Mouse (Mus musculus): ENCODE measurements around the gene Tapbp. TPM values are rescaled to one million over a fixed set of nuclear protein-coding genes. Genes with fewer than 3 reads are reported as not detected.
"Not testable (repeated sequence)": the region's sequence is repeated elsewhere in the genome, so short reads cannot be mapped to it uniquely, and the experiment has no call there.

The Tapbp gene
- polyA plus RNA-seq (2014; fragmentation: Nextera tagmentation; extraction: Ambion mirVana) = 14.5 and 16.6 TPM in 2 replicates

DNA sequence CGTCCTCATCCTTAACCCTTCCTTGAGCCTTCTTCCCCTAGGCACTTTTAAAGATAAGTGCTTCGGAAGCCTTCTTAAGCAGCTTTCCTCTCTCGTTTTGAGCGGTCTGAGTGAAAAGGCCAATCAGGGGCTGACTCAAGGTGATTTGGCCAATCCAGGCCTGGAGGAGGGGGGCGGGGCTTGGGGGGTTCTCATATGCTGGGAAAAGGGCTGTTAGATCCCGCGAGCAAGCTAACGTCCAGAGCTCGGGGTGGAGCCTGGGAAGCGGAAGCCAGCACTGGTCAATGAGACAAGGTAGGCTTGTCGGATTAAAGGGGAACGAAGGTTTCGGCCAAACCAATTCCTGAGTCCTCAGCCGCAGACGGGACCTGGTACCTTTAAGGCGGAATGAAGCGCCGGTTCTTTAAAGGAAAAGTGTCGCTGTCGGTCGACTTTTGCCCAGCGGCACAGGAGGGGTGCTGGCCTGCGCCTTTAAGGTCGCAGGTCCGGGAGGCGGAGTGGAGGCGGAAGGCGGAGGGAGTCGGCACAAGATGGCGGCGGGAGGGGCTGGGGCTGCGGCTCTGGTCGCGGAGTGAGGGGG is at the start of gene Tapbp, which contains the start of gene Zbtb22:
Gene Tapbp, plus strand, starts transcription at position 229 of the 580 bp plus-strand sequence.
Gene Zbtb22, plus strand, starts transcription at position 234 of the 580 bp plus-strand sequence.
- WGBS = 1% methylated on average over 33 of the region's 34 CpGs
- DNase-seq (ENCODE audit: low spot score) = peak; percentile 97

DNA sequence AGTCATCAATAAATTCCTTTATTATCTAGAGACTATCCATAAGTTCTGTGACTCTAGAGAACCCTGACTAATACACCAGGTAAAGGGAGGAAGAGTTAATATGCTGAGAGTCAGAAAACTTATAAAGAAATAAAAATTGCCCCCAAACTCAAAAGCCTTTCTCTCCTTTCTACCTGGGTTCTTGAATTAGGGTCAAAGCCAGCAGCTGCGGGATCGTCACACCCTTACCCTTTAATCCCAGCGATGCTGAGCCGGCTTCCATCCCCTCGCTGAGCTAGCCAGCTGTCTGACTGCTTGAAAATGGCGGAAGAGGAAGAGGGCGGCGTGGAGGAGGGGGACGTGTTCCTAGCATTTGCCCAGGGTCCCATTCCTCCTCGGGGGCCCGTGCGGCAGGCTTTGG is 42.2 kb upstream of the Tapbp start, which contains the start of gene Gm7029:
Gene Gm7029, plus strand, starts transcription at position 301 of the 400 bp plus-strand sequence.
- WGBS = no CpG with 5 or more reads among the region's 12 CpGs

More for the DNA sequence above, at the start of gene Tapbp, which contains the start of gene Zbtb22:
- ATAC-seq (ENCODE audit: low FRiP score) = peak; percentile 91
- H3K4me2 ChIP-seq (replicated peaks; ENCODE audit: low read depth, low read length) = peak within 1 kb of the TSS; percentile 59
- no peaks in the 10 kb centered on the region for H3K9me3 ChIP-seq (ENCODE audit: control insufficient read depth, low read length)
- H3K4me3 ChIP-seq (ENCODE audit: low read depth, low read length) = peak within 1 kb of the TSS; percentile 64
- H3K4me1 ChIP-seq (replicated peaks; ENCODE audit: control insufficient read depth, insufficient read depth, low read length) = peaks cover 17% of the 10 kb centered on the region
- peak within 1 kb of the TSS; percentile 59 for H3K9ac ChIP-seq (ENCODE audit: low read depth, low read length)
- peaks cover 17% of the 10 kb centered on the region for H3K36me3 ChIP-seq (ENCODE audit: control insufficient read depth, insufficient read depth, low read length)
- no peaks in the 10 kb centered on the region for H3K27me3 ChIP-seq (ENCODE audit: control insufficient read depth, insufficient read depth, low read length)
- H3K27ac ChIP-seq (ENCODE audit: low read depth, low read length) = peak within 1 kb of the TSS; percentile 78

DNA sequence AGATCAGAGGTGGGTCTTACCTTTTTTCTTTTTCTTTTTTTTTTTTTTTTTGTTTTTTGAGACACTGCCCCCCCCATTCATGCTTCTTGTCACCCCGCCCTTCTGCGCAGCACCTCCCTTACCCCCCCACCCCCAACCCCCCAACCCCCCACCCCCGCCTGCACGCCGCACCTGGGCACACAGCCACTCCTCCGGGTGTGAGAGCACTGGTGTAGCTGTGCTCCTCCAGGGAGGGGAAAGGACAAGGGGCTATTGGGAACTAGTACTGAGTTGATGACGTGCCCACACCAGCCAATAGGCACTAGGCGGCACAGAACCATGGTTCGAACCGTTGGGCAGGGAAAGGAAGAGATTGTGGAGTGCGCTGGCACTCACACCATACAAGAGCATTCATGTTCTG is 41.3 kb upstream of the Tapbp start:
- Histone ChIP-seq H3K4me3 (ENCODE audit: low read depth, low read length) (no peak overlapping the region), H3K4me1 (replicated peaks; ENCODE audit: control insufficient read depth, insufficient read depth, low read length) (no peaks in the 10 kb centered on the region), H3K9me3 (ENCODE audit: control insufficient read depth, low read length) (no peaks in the 10 kb centered on the region), H3K27me3 (ENCODE audit: control insufficient read depth, insufficient read depth, low read length) (no peaks in the 10 kb centered on the region), H3K4me2 (replicated peaks; ENCODE audit: low read depth, low read length) (no peak overlapping the region), H3K9ac (ENCODE audit: low read depth, low read length) (no peak overlapping the region), H3K36me3 (ENCODE audit: control insufficient read depth, insufficient read depth, low read length) (no peaks in the 10 kb centered on the region), H3K27ac (ENCODE audit: low read depth, low read length) (no peak overlapping the region)
- ATAC-seq (ENCODE audit: low FRiP score) = no peak
- 89% methylated on average over 11 of the region's 11 CpGs for WGBS
- DNase-seq (ENCODE audit: low spot score) = no peak

More for the DNA sequence above, 42.2 kb upstream of the Tapbp start, which contains the start of gene Gm7029:
- H3K9ac ChIP-seq (ENCODE audit: low read depth, low read length); ATAC-seq (ENCODE audit: low FRiP score); H3K36me3 ChIP-seq (ENCODE audit: control insufficient read depth, insufficient read depth, low read length); H3K4me1 ChIP-seq (replicated peaks; ENCODE audit: control insufficient read depth, insufficient read depth, low read length); H3K4me2 ChIP-seq (replicated peaks; ENCODE audit: low read depth, low read length); H3K9me3 ChIP-seq (ENCODE audit: control insufficient read depth, low read length); H3K27me3 ChIP-seq (ENCODE audit: control insufficient read depth, insufficient read depth, low read length); DNase-seq (ENCODE audit: low spot score); H3K4me3 ChIP-seq (ENCODE audit: low read depth, low read length); H3K27ac ChIP-seq (ENCODE audit: low read depth, low read length): not testable (repeated sequence)

DNA sequence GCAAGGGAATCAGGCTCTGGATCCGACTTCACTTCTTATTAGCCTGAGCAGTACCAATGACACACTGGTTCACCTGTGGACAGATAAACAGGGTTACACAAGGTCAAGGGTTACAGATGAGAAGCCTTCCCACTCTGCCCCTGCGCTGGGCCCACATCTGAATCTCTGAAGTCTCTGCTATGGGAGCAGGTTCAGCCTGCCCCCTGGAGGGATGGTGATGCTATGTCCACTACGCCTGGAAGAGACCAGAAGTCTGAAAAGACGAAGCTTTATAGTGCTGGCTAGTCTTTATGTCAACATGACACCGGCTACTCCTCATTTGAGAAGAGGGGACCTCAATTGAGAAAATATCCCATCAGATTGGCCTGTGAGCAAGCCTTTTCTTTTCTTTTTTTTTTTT is 39.9 kb upstream of the Tapbp start:
- not testable (repeated sequence) for H3K4me1 ChIP-seq (replicated peaks; ENCODE audit: control insufficient read depth, insufficient read depth, low read length); H3K36me3 ChIP-seq (ENCODE audit: control insufficient read depth, insufficient read depth, low read length); H3K9me3 ChIP-seq (ENCODE audit: control insufficient read depth, low read length); ATAC-seq (ENCODE audit: low FRiP score); H3K27ac ChIP-seq (ENCODE audit: low read depth, low read length); H3K4me3 ChIP-seq (ENCODE audit: low read depth, low read length); H3K9ac ChIP-seq (ENCODE audit: low read depth, low read length); H3K27me3 ChIP-seq (ENCODE audit: control insufficient read depth, insufficient read depth, low read length); H3K4me2 ChIP-seq (replicated peaks; ENCODE audit: low read depth, low read length)
- 84% methylated on average over 5 of the region's 5 CpGs for WGBS
- peak; percentile 17 for DNase-seq (ENCODE audit: low spot score)

DNA sequence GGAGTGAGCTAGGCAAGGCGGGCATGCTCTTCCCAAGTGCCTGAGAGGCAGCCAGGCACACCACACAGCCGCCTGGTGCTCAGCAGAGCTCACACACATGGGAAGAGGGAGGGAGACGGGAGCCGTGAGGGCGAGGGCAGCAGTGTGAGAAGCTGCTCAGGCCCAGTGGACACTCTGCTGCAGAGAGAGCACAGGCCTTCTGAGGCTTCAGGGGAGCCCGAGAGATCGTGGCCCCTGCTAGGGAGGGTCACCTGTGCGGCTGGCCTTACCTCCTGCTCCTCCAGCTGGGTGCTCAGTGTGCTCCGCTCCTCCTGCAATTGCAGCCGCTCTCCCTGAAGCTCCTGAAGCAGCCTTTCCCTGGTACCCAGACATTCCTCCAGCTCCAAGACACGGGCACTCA is 31.4 kb upstream of the Tapbp start:
- DNase-seq (ENCODE audit: low spot score); H3K4me3 ChIP-seq (ENCODE audit: low read depth, low read length): not testable (repeated sequence)
- WGBS = 87% methylated on average over 5 of the region's 11 CpGs

DNA sequence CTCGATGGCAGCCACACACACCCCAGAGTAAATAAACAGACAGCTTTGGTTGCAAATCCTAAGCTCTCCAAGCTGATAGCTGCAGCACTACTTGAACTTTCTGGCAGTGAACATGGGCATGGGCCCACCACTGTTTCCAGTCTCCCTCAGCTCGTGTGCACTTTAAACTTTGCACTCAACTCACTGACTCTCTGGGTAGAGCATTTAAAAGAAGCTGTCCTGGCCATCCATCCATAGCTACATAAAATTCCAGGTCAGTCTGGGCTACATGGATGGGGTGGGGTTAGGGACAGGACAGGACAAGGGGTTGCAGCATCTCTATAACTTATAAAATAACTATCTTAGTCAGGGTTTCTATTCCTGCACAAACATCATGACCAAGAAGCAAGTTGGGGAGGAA is 27.9 kb upstream of the Tapbp start:
- 76% methylated on average over 2 of the region's 2 CpGs for WGBS
- H3K9me3 ChIP-seq (ENCODE audit: control insufficient read depth, low read length); ATAC-seq (ENCODE audit: low FRiP score); H3K27me3 ChIP-seq (ENCODE audit: control insufficient read depth, insufficient read depth, low read length); H3K4me1 ChIP-seq (replicated peaks; ENCODE audit: control insufficient read depth, insufficient read depth, low read length); H3K4me2 ChIP-seq (replicated peaks; ENCODE audit: low read depth, low read length); H3K4me3 ChIP-seq (ENCODE audit: low read depth, low read length); H3K27ac ChIP-seq (ENCODE audit: low read depth, low read length); DNase-seq (ENCODE audit: low spot score); H3K9ac ChIP-seq (ENCODE audit: low read depth, low read length); H3K36me3 ChIP-seq (ENCODE audit: control insufficient read depth, insufficient read depth, low read length): not testable (repeated sequence)

More for the DNA sequence above, 31.4 kb upstream of the Tapbp start:
- not testable (repeated sequence) for H3K27me3 ChIP-seq (ENCODE audit: control insufficient read depth, insufficient read depth, low read length); H3K27ac ChIP-seq (ENCODE audit: low read depth, low read length); H3K9ac ChIP-seq (ENCODE audit: low read depth, low read length); H3K4me2 ChIP-seq (replicated peaks; ENCODE audit: low read depth, low read length); ATAC-seq (ENCODE audit: low FRiP score); H3K9me3 ChIP-seq (ENCODE audit: control insufficient read depth, low read length); H3K4me1 ChIP-seq (replicated peaks; ENCODE audit: control insufficient read depth, insufficient read depth, low read length); H3K36me3 ChIP-seq (ENCODE audit: control insufficient read depth, insufficient read depth, low read length)

DNA sequence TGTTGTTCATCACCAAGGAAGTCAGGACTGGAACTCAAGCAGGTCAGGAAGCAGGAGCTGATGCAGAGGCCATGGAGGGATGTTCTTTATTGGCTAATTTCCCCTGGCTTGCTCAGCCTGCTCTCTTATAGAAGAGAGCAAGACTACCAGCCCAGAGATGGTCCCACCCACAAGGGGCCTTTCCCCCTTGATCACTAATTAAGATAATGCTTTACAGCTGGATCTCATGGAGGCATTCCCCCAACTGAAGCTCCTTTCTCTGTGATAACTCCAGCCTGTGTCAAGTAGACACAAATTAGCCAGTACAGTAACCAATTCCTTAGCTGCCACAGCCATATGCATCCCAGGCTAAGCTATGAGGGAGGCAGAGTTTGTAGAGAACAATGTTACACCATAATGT is 27.5 kb upstream of the Tapbp start:
- H3K27ac ChIP-seq (ENCODE audit: low read depth, low read length); H3K4me1 ChIP-seq (replicated peaks; ENCODE audit: control insufficient read depth, insufficient read depth, low read length); H3K27me3 ChIP-seq (ENCODE audit: control insufficient read depth, insufficient read depth, low read length); ATAC-seq (ENCODE audit: low FRiP score); DNase-seq (ENCODE audit: low spot score); H3K9ac ChIP-seq (ENCODE audit: low read depth, low read length); H3K9me3 ChIP-seq (ENCODE audit: control insufficient read depth, low read length); H3K36me3 ChIP-seq (ENCODE audit: control insufficient read depth, insufficient read depth, low read length); H3K4me2 ChIP-seq (replicated peaks; ENCODE audit: low read depth, low read length); H3K4me3 ChIP-seq (ENCODE audit: low read depth, low read length): not testable (repeated sequence)

DNA sequence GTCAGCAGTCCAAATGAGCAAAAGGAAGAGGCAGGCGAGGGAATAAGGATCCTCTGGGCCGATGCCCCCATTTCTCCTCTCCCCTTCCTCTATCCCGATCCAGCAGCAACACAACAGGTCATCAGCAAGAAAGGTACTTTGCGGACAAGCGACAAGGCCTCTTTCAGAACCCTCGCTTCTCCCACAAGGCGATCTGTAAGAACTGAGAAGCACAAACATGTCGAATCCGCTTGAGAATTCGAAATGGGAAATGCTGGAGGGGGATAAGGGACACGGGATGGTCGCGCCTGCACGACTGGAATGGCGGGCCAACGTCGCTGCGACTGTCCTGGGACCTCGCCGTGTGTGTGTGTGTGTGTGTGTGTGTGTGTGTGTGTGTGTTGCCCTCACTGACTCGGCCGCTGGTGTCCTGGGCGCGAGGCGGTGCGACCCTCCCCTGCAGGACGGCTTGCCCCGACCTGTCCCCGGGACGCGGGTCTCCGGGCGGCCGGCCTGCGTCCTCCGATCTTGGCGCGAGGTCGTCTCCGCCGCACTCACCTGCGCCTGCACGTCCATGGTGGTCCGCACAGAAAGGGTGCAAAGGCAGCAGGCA is 25.7 kb upstream of the Tapbp start:
- not testable (repeated sequence) for ATAC-seq (ENCODE audit: low FRiP score); DNase-seq (ENCODE audit: low spot score)

More for the DNA sequence above, 25.7 kb upstream of the Tapbp start:
- H3K27me3 ChIP-seq (ENCODE audit: control insufficient read depth, insufficient read depth, low read length); H3K9me3 ChIP-seq (ENCODE audit: control insufficient read depth, low read length); H3K4me1 ChIP-seq (replicated peaks; ENCODE audit: control insufficient read depth, insufficient read depth, low read length); H3K36me3 ChIP-seq (ENCODE audit: control insufficient read depth, insufficient read depth, low read length): not testable (repeated sequence)
- H3K9ac ChIP-seq (ENCODE audit: low read depth, low read length) = peak overlapping the region; percentile 62
- peak overlapping the region; percentile 55 for H3K4me2 ChIP-seq (replicated peaks; ENCODE audit: low read depth, low read length)
- under 1% methylated on average over 39 of the region's 44 CpGs for WGBS
- peak overlapping the region; percentile 59 for H3K4me3 ChIP-seq (ENCODE audit: low read depth, low read length)
- peak overlapping the region; percentile 67 for H3K27ac ChIP-seq (ENCODE audit: low read depth, low read length)

Data from hindbrain, embryonic 11.5 days (tissue).